Mouse (Mus musculus): Measurements from ENCODE around the gene Vsig8. TPM values are rescaled to one million over a fixed set of nuclear protein-coding genes. Genes with fewer than 3 reads are reported as not detected.

Gene Vsig8
- polyA plus RNA-seq, 1 experiment = 0.65 TPM

GRCm38 (mm10) chr1:172522524-172522923 lies 33.2 kb upstream of the Vsig8 start:
- WGBS = 79% methylated on average over 7 of the region's 7 CpGs
- Histone ChIP-seq H3K27me3 (ENCODE audit: control insufficient read depth, insufficient read depth, low read length) (peaks cover 2% of the 10 kb centered on the region; the same call in 1 of the 2 replicates), H3K4me3 (replicated peaks; ENCODE audit: insufficient read depth, low read depth, low read length) (no peak overlapping the region), H3K27ac (ENCODE audit: insufficient read depth, low read length) (no peak overlapping the region), H3K4me1 (ENCODE audit: control insufficient read depth, insufficient read depth, low read length) (no peaks in the 10 kb centered on the region)
- DNase-seq = no peak
- TF ChIP-seq POLR2A (IDR thresholded peaks at IDR 0.05; ENCODE audit: borderline replicate concordance, insufficient read depth, low read length) (no peak), CTCF (IDR thresholded peaks at IDR 0.05; ENCODE audit: borderline replicate concordance, insufficient read depth, low read depth, low read length) (no peak)

GRCm38 (mm10) chr1:172523699-172524101 lies 32.0 kb upstream of the Vsig8 start:
- H3K4me1 ChIP-seq (ENCODE audit: control insufficient read depth, insufficient read depth, low read length) = no peaks in the 10 kb centered on the region
- no peak overlapping the region for H3K4me3 ChIP-seq (replicated peaks; ENCODE audit: insufficient read depth, low read depth, low read length)
- H3K27me3 ChIP-seq (ENCODE audit: control insufficient read depth, insufficient read depth, low read length) = peaks cover 2% of the 10 kb centered on the region; the same call in 1 of the 2 replicates
- 41% methylated on average over 12 of the region's 12 CpGs for WGBS
- no peak overlapping the region for H3K27ac ChIP-seq (ENCODE audit: insufficient read depth, low read length)
- no peak for TF ChIP-seq POLR2A (IDR thresholded peaks at IDR 0.05; ENCODE audit: borderline replicate concordance, insufficient read depth, low read length)
- TF ChIP-seq CTCF (IDR thresholded peaks at IDR 0.05; ENCODE audit: borderline replicate concordance, insufficient read depth, low read depth, low read length) = no peak
- no peak for DNase-seq

- peaks cover 2% of the 10 kb centered on the region; the same call in 1 of the 2 replicates for H3K27me3 ChIP-seq (ENCODE audit: control insufficient read depth, insufficient read depth, low read length)
- H3K4me3 ChIP-seq (replicated peaks; ENCODE audit: insufficient read depth, low read depth, low read length) = no peak overlapping the region
- no peak for TF ChIP-seq POLR2A (IDR thresholded peaks at IDR 0.05; ENCODE audit: borderline replicate concordance, insufficient read depth, low read length)
- no peak for TF ChIP-seq CTCF (IDR thresholded peaks at IDR 0.05; ENCODE audit: borderline replicate concordance, insufficient read depth, low read depth, low read length)
- WGBS = 41% methylated on average over 15 of the region's 15 CpGs
- no peak for DNase-seq
- H3K4me1 ChIP-seq (ENCODE audit: control insufficient read depth, insufficient read depth, low read length) = no peaks in the 10 kb centered on the region
- no peak overlapping the region for H3K27ac ChIP-seq (ENCODE audit: insufficient read depth, low read length)
Observed at GRCm38 (mm10) chr1:172525027-172525764, 30.5 kb upstream of the Vsig8 start.

DNA sequence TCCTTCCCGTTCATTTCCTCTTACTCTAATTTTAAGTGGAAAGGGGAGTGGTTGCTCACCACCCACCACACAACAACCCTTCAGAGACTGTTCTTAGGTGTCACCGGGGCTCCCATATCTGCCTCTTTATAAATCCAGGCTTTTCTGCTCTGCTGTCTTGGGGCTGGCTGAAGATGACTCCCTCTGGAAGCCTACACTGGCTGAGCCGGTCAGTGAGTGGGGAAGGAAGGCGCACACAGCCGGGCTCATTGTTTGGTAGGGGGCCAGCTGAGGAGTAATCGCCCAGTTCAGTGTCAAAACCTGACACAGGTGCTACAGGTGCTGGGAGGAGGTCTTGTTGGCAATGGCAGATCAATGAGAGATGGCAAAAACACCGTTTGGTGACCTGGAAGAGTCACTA lies 29.8 kb upstream of the Vsig8 start:
- 65% methylated on average over 7 of the region's 7 CpGs for WGBS
- H3K27me3 ChIP-seq (ENCODE audit: control insufficient read depth, insufficient read depth, low read length) = no peaks in the 10 kb centered on the region
- H3K4me1 ChIP-seq (ENCODE audit: control insufficient read depth, insufficient read depth, low read length) = no peaks in the 10 kb centered on the region
- DNase-seq = no peak
- TF ChIP-seq CTCF (IDR thresholded peaks at IDR 0.05; ENCODE audit: borderline replicate concordance, insufficient read depth, low read depth, low read length) (no peak), POLR2A (IDR thresholded peaks at IDR 0.05; ENCODE audit: borderline replicate concordance, insufficient read depth, low read length) (no peak)
- H3K27ac ChIP-seq (ENCODE audit: insufficient read depth, low read length) = no peak overlapping the region
- no peak overlapping the region for H3K4me3 ChIP-seq (replicated peaks; ENCODE audit: insufficient read depth, low read depth, low read length)

- 57% methylated on average over 23 of the region's 23 CpGs for WGBS
- Histone ChIP-seq H3K4me1 (ENCODE audit: control insufficient read depth, insufficient read depth, low read length) (no peaks in the 10 kb centered on the region), H3K4me3 (replicated peaks; ENCODE audit: insufficient read depth, low read depth, low read length) (no peak overlapping the region), H3K27ac (ENCODE audit: insufficient read depth, low read length) (no peak overlapping the region), H3K27me3 (ENCODE audit: control insufficient read depth, insufficient read depth, low read length) (no peaks in the 10 kb centered on the region)
- no peak for TF ChIP-seq POLR2A (IDR thresholded peaks at IDR 0.05; ENCODE audit: borderline replicate concordance, insufficient read depth, low read length)
- TF ChIP-seq CTCF (IDR thresholded peaks at IDR 0.05; ENCODE audit: borderline replicate concordance, insufficient read depth, low read depth, low read length) = no peak
- no peak for DNase-seq
Observed at GRCm38 (mm10) chr1:172526380-172527081, 29.2 kb upstream of the Vsig8 start.

DNA sequence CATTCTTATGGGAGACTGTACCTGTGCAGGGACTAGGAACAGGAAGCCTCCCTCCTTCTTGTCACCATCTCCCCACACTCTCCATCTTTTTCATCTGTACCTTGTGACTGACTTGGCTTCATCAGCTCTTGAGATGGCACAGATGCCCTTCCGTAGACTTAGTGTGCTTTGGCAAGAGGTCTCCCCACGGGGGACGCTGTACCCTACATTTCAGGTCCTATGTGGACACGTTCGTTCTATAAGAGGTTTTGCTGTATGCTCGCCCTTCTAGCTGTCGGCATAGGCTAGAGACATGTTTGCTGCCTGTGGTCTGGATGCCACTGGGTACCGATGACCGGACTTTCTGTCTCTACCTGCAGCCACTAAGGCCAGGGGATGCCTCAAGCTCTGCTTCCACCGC lies 28.3 kb upstream of the Vsig8 start:
- H3K4me1 ChIP-seq (ENCODE audit: control insufficient read depth, insufficient read depth, low read length) = no peaks in the 10 kb centered on the region
- H3K27ac ChIP-seq (ENCODE audit: insufficient read depth, low read length) = no peak overlapping the region
- no peak overlapping the region for H3K4me3 ChIP-seq (replicated peaks; ENCODE audit: insufficient read depth, low read depth, low read length)
- DNase-seq = no peak
- WGBS = 91% methylated on average over 10 of the region's 10 CpGs
- no peak for TF ChIP-seq CTCF (IDR thresholded peaks at IDR 0.05; ENCODE audit: borderline replicate concordance, insufficient read depth, low read depth, low read length)
- no peak for TF ChIP-seq POLR2A (IDR thresholded peaks at IDR 0.05; ENCODE audit: borderline replicate concordance, insufficient read depth, low read length)
- no peaks in the 10 kb centered on the region for H3K27me3 ChIP-seq (ENCODE audit: control insufficient read depth, insufficient read depth, low read length)

DNA sequence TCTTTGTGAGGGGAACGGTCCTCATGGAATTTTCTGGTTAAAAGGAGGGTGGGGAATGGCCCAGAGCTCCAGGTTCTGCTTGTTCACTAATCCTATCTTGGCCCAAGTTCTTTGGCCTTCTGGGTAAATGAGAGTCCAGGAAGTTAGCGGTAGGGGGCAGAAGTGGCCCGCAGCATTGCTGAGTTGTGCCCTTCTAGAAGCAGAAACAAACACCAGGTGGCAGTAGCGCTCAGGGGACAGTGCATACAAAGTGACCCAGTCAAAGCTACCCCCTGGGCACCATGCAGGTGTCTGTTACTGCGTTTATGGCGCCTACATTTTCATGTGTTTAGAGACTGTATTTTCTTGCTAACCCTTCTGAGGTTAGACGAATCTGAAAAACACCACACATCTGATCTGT lies 27.0 kb upstream of the Vsig8 start:
- 7% methylated on average over 7 of the region's 7 CpGs for WGBS
- peak; percentile 81 to 86 for DNase-seq
- Histone ChIP-seq H3K27me3 (ENCODE audit: control insufficient read depth, insufficient read depth, low read length) (no peaks in the 10 kb centered on the region), H3K4me3 (replicated peaks; ENCODE audit: insufficient read depth, low read depth, low read length) (no peak overlapping the region), H3K27ac (ENCODE audit: insufficient read depth, low read length) (no peak overlapping the region), H3K4me1 (ENCODE audit: control insufficient read depth, insufficient read depth, low read length) (no peaks in the 10 kb centered on the region)
- TF ChIP-seq CTCF (IDR thresholded peaks at IDR 0.05; ENCODE audit: borderline replicate concordance, insufficient read depth, low read depth, low read length) (peak; percentile 98), POLR2A (IDR thresholded peaks at IDR 0.05; ENCODE audit: borderline replicate concordance, insufficient read depth, low read length) (no peak)

All from cerebellum, adult 2 months (tissue).